ENCODE assay signal across 8 mouse cellular contexts in the genomic region with DNA sequence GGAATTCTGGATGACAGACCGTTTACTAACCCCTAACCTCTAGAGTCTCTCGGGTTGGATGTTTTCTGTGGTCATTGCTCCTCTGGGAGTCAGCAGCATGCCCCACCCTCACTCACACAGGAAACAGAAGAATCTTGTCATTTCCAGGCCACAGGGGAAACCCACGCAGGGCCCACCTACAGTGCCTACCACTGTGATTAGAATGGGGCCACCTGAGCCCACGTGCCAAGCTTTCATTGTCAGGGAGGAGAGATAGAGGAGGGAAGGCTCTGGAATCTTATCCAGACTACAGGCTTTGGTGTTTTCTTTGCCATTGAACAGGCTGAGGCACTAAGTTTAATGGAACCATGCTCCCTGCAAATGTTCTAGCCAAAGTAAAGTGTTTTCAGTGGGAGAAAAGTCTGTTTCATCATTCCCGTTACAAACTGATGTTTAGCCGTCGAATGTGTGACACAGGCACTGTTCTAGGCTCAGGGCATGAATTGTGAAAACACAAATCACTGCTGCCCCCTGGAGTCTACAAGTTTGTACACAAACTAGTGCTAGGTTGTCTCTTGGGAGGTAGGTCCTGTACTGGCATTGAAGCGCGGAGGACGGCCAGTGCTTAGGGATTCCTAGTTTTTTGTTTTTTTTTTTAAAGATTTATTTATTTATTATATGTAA. TPM values are rescaled to one million over a fixed set of nuclear protein-coding genes. Genes with fewer than 3 reads are reported as not detected.
A peak's percentile ranks its signal among the peaks of the same experiment; 100 is the strongest.
DNase-seq lines count a peak whose midpoint lies in the region; ATAC-seq and TF ChIP-seq lines count a peak whose summit lies in the region.

No protein-coding gene starts in this region.

- DNase-seq in adrenal gland, adult 2 months = peak; percentile 68
- DNase-seq in adrenal gland, adult 8-10 months = no peak
- DNase-seq in urinary bladder, postnatal 25 days (ENCODE audit: low spot score) = peak; percentile 24
- no peak for DNase-seq in urinary bladder, postnatal 10 days (ENCODE audit: low spot score)
- DNase-seq in kidney, adult 2 months = peak; percentile 82
- no peak for DNase-seq in right cerebral cortex, postnatal 36 days (ENCODE audit: low spot score in 2 of 2)

- no peak overlapping the region for H3K4me2 ChIP-seq in neural tube, embryonic 15.5 days

- peak overlapping the region; percentile 43; the same call in 1 of the 2 replicates for H3K27ac ChIP-seq in kidney, adult 2 months (ENCODE audit: insufficient read depth, low read depth, low read length)
- no peak overlapping the region for H3K27ac ChIP-seq in neural tube, embryonic 15.5 days (replicated peaks)

- no peaks in the 10 kb centered on the region for H3K9me3 ChIP-seq in neural tube, embryonic 15.5 days (replicated peaks)

- no peak overlapping the region for H3K4me3 ChIP-seq in kidney, adult 2 months (ENCODE audit: insufficient read depth, low read depth, low read length)
- H3K4me3 ChIP-seq in neural tube, embryonic 15.5 days (replicated peaks) = no peak overlapping the region

- H3K9ac ChIP-seq in neural tube, embryonic 15.5 days (replicated peaks) = no peak overlapping the region

- no peaks in the 10 kb centered on the region for H3K36me3 ChIP-seq in kidney, adult 2 months (ENCODE audit: control insufficient read depth, insufficient read depth, low read length)
- no peaks in the 10 kb centered on the region for H3K36me3 ChIP-seq in neural tube, embryonic 15.5 days

- no peak for TF ChIP-seq POLR2A in kidney, adult 2 months (IDR thresholded peaks at IDR 0.05; ENCODE audit: low read depth, low read length)

- H3K4me1 ChIP-seq in kidney, adult 2 months (ENCODE audit: control insufficient read depth, insufficient read depth, low read length) = 0 out of 2 replicates have a peak, but pooled peaks cover 9% of the 10 kb centered on the region
- peaks cover 19% of the 10 kb centered on the region for H3K4me1 ChIP-seq in neural tube, embryonic 15.5 days

- peak; percentile 65 for TF ChIP-seq CTCF in kidney, adult 2 months (conservative IDR thresholded peaks at IDR 0.05; ENCODE audit: insufficient read depth, insufficient read length, low read depth, low read length)

- ATAC-seq in megakaryocyte, adult 5-6 weeks (ENCODE audit: poor library complexity, severe bottlenecking) = peak; percentile 57
- no peak for ATAC-seq in neural tube, embryonic 15.5 days (ENCODE audit: low FRiP score)

- 63% methylated on average over 10 of the region's 10 CpGs for WGBS in kidney, adult 2 months
- WGBS in neural tube, embryonic 15.5 days = 74% methylated on average over 10 of the region's 10 CpGs

- no peaks in the 10 kb centered on the region for H3K27me3 ChIP-seq in kidney, adult 2 months (replicated peaks; ENCODE audit: control insufficient read depth, insufficient read depth, low read length)
- no peaks in the 10 kb centered on the region for H3K27me3 ChIP-seq in neural tube, embryonic 15.5 days (replicated peaks)

RNA-seq across cellular contexts. Expression of a gene that starts 30.4 kb away (rescaled TPM):
- total RNA-seq in adrenal gland, adult 2 months (2021) = 10 to 100 TPM; 46.2 to 48.2 TPM
- 44.1 and 50.9 TPM in 2 replicates for polyA plus RNA-seq in adrenal gland, adult 2 months (2012; rRNA removed)
- 10 to 100 TPM; 48.7 to 53.6 (median 52.8) TPM for total RNA-seq in adrenal gland, adult 8-10 months (2022)
- 38.9 and 41.7 TPM in 2 replicates for polyA plus RNA-seq in kidney, adult 2 months (2012; rRNA removed)
- 20.1 and 20.2 TPM in 2 replicates for total RNA-seq in megakaryocyte, adult 5-6 weeks (2015)
- 22.7 and 22.8 TPM in 2 replicates for total RNA-seq in megakaryocyte, adult 5-6 weeks (2017)
- polyA plus RNA-seq in neural tube, embryonic 15.5 days (2015; fragmentation: Nextera tagmentation; extraction: Ambion mirVana) = 16.3 and 16.9 TPM in 2 replicates

Comparison
In these comparisons a context has a peak if more than half of its experiments do, and no peak if none do; other contexts are left out.
1. DNase-seq: peak in adrenal gland, adult 2 months (single experiment), urinary bladder, postnatal 25 days (single experiment) and kidney, adult 2 months (single experiment); none in adrenal gland, adult 8-10 months (single experiment), urinary bladder, postnatal 10 days (single experiment) and right cerebral cortex, postnatal 36 days (0 of 2).